ENCODE assay signal across 9 mouse cellular contexts in genomic region chr1:192107352-192107751, GRCm38 (mm10). TPM values are rescaled to one million over a fixed set of nuclear protein-coding genes. Genes with fewer than 3 reads are reported as not detected.
A peak's percentile ranks its signal among the peaks of the same experiment; 100 is the strongest.
DNase-seq lines count a peak whose midpoint lies in the region; ATAC-seq and TF ChIP-seq lines count a peak whose summit lies in the region.
"Had no signal": no experiment of that assay in that cellular context is flagged by ENCODE, and none has a peak within 500 bp of the region (broad histone marks: within the 10 kb centered on the region; RNA-seq: fewer than 3 reads in every experiment).

No protein-coding gene starts in this region.

- peak; percentile 81 for ATAC-seq in G1E (ENCODE audit: extremely low read depth, insufficient number of reproducible peaks, low FRiP score, poor library complexity, severe bottlenecking)
- peak; percentile 99 for ATAC-seq in common myeloid progenitor, adult 5-6 weeks (replicated peaks; ENCODE audit: low read depth, poor library complexity, severe bottlenecking)
- ATAC-seq in kidney, embryonic 15.5 days (replicated peaks; ENCODE audit: low FRiP score), result 0 out of 2 replicates have a peak, but pooled peaks have one; percentile 77
- ATAC-seq in midbrain, embryonic 12.5 days (ENCODE audit: low FRiP score, low read depth), result 0 out of 2 replicates have a peak, but pooled peaks have one; percentile 63

- no peaks in the 10 kb centered on the region for H3K9me3 ChIP-seq in G1E (replicated peaks)
- H3K9me3 ChIP-seq in kidney, embryonic 15.5 days (replicated peaks), result no peaks in the 10 kb centered on the region
- no peaks in the 10 kb centered on the region for H3K9me3 ChIP-seq in midbrain, embryonic 12.5 days
- H3K9me3 ChIP-seq: neural tube, embryonic 12.5 days had no signal

- no peak overlapping the region for H3K4me3 ChIP-seq in layer of hippocampus, adult 2 months
- H3K4me3 ChIP-seq in G1E (ENCODE audit: low read depth, low read length), result no peak overlapping the region
- H3K4me3 ChIP-seq in kidney, embryonic 15.5 days (replicated peaks), result no peak overlapping the region
- H3K4me3 ChIP-seq in midbrain, embryonic 12.5 days, result no peak overlapping the region
- H3K4me3 ChIP-seq: neural tube, embryonic 12.5 days had no signal

- H3K4me1 ChIP-seq in G1E (ENCODE audit: insufficient read depth, low read depth, low read length), result peaks cover 3% of the 10 kb centered on the region
- no peaks in the 10 kb centered on the region; the same call in 1 of the 2 replicates for H3K4me1 ChIP-seq in kidney, embryonic 15.5 days
- H3K4me1 ChIP-seq in midbrain, embryonic 12.5 days, result no peaks in the 10 kb centered on the region
- H3K4me1 ChIP-seq: neural tube, embryonic 12.5 days had no signal

- DNase-seq in layer of hippocampus, adult 2 months (ENCODE audit: low spot score in 2 of 2), result peak in 1 of 2 experiments; percentile 20
- DNase-seq in layer of hippocampus, adult 11-12 months (ENCODE audit: low spot score), result no peak
- DNase-seq in G1E (ENCODE audit: low spot score), result no peak
- no peak for DNase-seq in ovary, postnatal 10 days (ENCODE audit: low spot score)
- no peak for DNase-seq in gastrocnemius, adult 18-20 months (ENCODE audit: low spot score)

- no peaks in the 10 kb centered on the region for H3K27me3 ChIP-seq in G1E (ENCODE audit: insufficient read depth, low read length)
- no peaks in the 10 kb centered on the region for H3K27me3 ChIP-seq in kidney, embryonic 15.5 days
- H3K27me3 ChIP-seq in midbrain, embryonic 12.5 days, result no peaks in the 10 kb centered on the region
- H3K27me3 ChIP-seq: neural tube, embryonic 12.5 days had no signal

- TF ChIP-seq CTCF in layer of hippocampus, adult 2 months (conservative IDR thresholded peaks at IDR 0.05), result peak; percentile 85
- no peak for TF ChIP-seq CTCF in G1E (IDR thresholded peaks at IDR 0.05; ENCODE audit: low read depth, low read length)

- no peak overlapping the region for H3K9ac ChIP-seq in kidney, embryonic 15.5 days
- H3K9ac ChIP-seq in midbrain, embryonic 12.5 days (replicated peaks), result no peak overlapping the region
- H3K9ac ChIP-seq: neural tube, embryonic 12.5 days had no signal

- H3K36me3 ChIP-seq in G1E (replicated peaks), result peaks cover 86% of the 10 kb centered on the region
- H3K36me3 ChIP-seq in kidney, embryonic 15.5 days, result peaks cover 60% of the 10 kb centered on the region
- H3K36me3 ChIP-seq in midbrain, embryonic 12.5 days, result peaks cover 32% of the 10 kb centered on the region

- WGBS in kidney, embryonic 15.5 days, result 10% methylated on average over 2 of the region's 2 CpGs
- WGBS in midbrain, embryonic 12.5 days, result 19% methylated on average over 2 of the region's 2 CpGs

- no peak overlapping the region for H3K4me2 ChIP-seq in kidney, embryonic 15.5 days
- no peak overlapping the region for H3K4me2 ChIP-seq in midbrain, embryonic 12.5 days (replicated peaks)
- H3K4me2 ChIP-seq: neural tube, embryonic 12.5 days had no signal

- H3K27ac ChIP-seq in layer of hippocampus, adult 2 months, result no peak overlapping the region
- H3K27ac ChIP-seq in kidney, embryonic 15.5 days, result no peak overlapping the region
- no peak overlapping the region for H3K27ac ChIP-seq in midbrain, embryonic 12.5 days (replicated peaks)
- H3K27ac ChIP-seq: neural tube, embryonic 12.5 days had no signal

RNA-seq across cellular contexts. Expression of gene Traf5, which starts 15.0 kb away (rescaled TPM):
- total RNA-seq in layer of hippocampus, adult 2 months (2021), result 1 to 10 TPM; 2.0 to 2.7 TPM
- 3.5 and 6.8 TPM in 2 replicates for total RNA-seq in G1E (2014; fragmentation: Nextera tagmentation)
- total RNA-seq in G1E (2017), result 3.5 and 4.7 TPM in 2 replicates
- polyA plus RNA-seq in G1E (2012), result 1.1 and 1.6 TPM in 2 replicates
- 6.5 and 11.3 TPM in 2 replicates for total RNA-seq in common myeloid progenitor, adult 5-6 weeks (2017)
- 20.0 and 20.8 TPM in 2 replicates for polyA plus RNA-seq in kidney, embryonic 15.5 days (2015; fragmentation: Nextera tagmentation; extraction: Ambion mirVana)
- polyA plus RNA-seq in midbrain, embryonic 12.5 days (2016; fragmentation: Nextera tagmentation; extraction: Ambion mirVana), result 4.2 and 4.3 TPM in 2 replicates
- 1 to 10 TPM; 1.5 to 3.6 TPM for total RNA-seq in gastrocnemius, adult 18-20 months (2021)

RNA-seq across cellular contexts. Expression of gene Rcor3, which starts 30.5 kb away (rescaled TPM):
- 10 to 100 TPM; 51.1 to 55.7 TPM for total RNA-seq in layer of hippocampus, adult 2 months (2021)
- 73.9 and 74.8 TPM in 2 replicates for total RNA-seq in G1E (2014; fragmentation: Nextera tagmentation)
- 39.4 and 41.1 TPM in 2 replicates for total RNA-seq in G1E (2017)
- 22.7 and 24.2 TPM in 2 replicates for polyA plus RNA-seq in G1E (2012)
- total RNA-seq in common myeloid progenitor, adult 5-6 weeks (2017), result 13.6 and 21.7 TPM in 2 replicates
- polyA plus RNA-seq in kidney, embryonic 15.5 days (2015; fragmentation: Nextera tagmentation; extraction: Ambion mirVana), result 24.8 and 25.4 TPM in 2 replicates
- polyA plus RNA-seq in midbrain, embryonic 12.5 days (2016; fragmentation: Nextera tagmentation; extraction: Ambion mirVana), result 21.3 and 26.1 TPM in 2 replicates
- 10 to 100 TPM; 25.3 to 32.8 TPM for total RNA-seq in gastrocnemius, adult 18-20 months (2021)
